Mouse (Mus musculus) erythroblast, embryonic 14.5 days (primary cell): Measurements from ENCODE around the gene Ndufa13.

Experiments used
- GATA1 ChIP-seq: IDR thresholded peaks from 2 replicates; pipeline ENCODE4 v1.6.1; 2012; ENCODE audit warnings: low read length, inconsistent platforms, mixed read lengths
- TAL1 ChIP-seq: IDR thresholded peaks from 3 replicates; pipeline ENCODE4 v1.6.1; 2012; ENCODE audit warnings: low read length, inconsistent platforms, mixed read lengths

DNA sequence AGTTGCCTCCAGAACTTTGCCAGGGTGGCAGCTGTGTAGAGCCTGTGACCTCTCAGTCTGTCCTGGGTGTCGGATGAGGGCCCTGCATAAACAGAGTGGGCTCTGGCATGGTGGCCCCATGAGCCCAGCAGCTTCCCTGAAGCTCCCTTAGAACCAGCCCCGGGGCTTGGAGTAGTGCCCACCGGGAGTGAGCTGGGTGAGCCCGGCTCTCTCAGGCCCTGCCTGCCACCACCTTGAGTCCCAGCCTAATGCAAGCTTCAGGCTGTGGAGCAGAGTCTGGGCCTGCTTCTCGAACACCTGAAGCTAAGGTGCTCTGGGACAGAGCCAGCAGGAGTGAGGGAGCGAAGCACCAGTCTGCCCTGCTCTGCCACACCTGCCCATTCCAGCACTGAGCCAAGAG lies 31.5 kb downstream of the Ndufa13 start:
- no peak for TF ChIP-seq TAL1
- TF ChIP-seq GATA1: no peak
